Mouse (Mus musculus) forebrain, embryonic 15.5 days (tissue): Measurements from ENCODE around the gene Cnn2. TPM values are rescaled to one million over a fixed set of nuclear protein-coding genes. Genes with fewer than 3 reads are reported as not detected.
A peak's percentile ranks its signal among the peaks of the same experiment; 100 is the strongest.

Experiments used
- ATAC-seq: fragments of 200-750 bp; cut with Nextera tagmentation; replicated peaks from 2 replicates; pipeline ENCODE4 v1.8.0; 2017; ENCODE audit warnings: mild to moderate bottlenecking, moderate TSS enrichment, moderate library complexity
- H3K27ac ChIP-seq: fragments of 300-500 bp; sonication (generic); replicated peaks from 2 replicates; pipeline ENCODE4 v1.5.1; 2015; ENCODE audit warnings: mild to moderate bottlenecking, inconsistent platforms
- H3K27me3 ChIP-seq: fragments of 300-500 bp; sonication (generic); 2 replicates; pipeline ENCODE4 v1.6.1; 2015; ENCODE audit warnings: inconsistent platforms
- H3K36me3 ChIP-seq: fragments of 300-500 bp; sonication (generic); 2 replicates; pipeline ENCODE4 v1.6.1; 2015; ENCODE audit warnings: mild to moderate bottlenecking, inconsistent platforms
- H3K4me1 ChIP-seq: fragments of 300-500 bp; sonication (generic); 2 replicates; pipeline ENCODE4 v1.6.1; 2015; ENCODE audit warnings: inconsistent platforms
- H3K4me2 ChIP-seq: fragments of 300-500 bp; sonication (generic); replicated peaks from 2 replicates; pipeline ENCODE4 v1.6.1; 2015; ENCODE audit warnings: mild to moderate bottlenecking, inconsistent platforms
- H3K4me3 ChIP-seq: fragments of 300-500 bp; sonication (generic); 2 replicates; pipeline ENCODE4 v1.5.1; 2015; ENCODE audit warnings: mild to moderate bottlenecking, inconsistent platforms
- H3K9ac ChIP-seq: fragments of 300-500 bp; sonication (generic); replicated peaks from 2 replicates; pipeline ENCODE4 v1.6.1; 2015; ENCODE audit warnings: mild to moderate bottlenecking, inconsistent platforms
- H3K9me3 ChIP-seq: fragments of 300-500 bp; sonication (generic); 2 replicates; pipeline ENCODE4 v1.6.1; 2016; ENCODE audit warnings: inconsistent platforms
- WGBS: fragments of 180-500 bp; shearing (Covaris S2); methylation state at CpG from one replicate; pipeline ENCODE4 v1.1.7; 2015; ENCODE audit warnings: mixed read lengths; 5-methylcytosine and 5-hydroxymethylcytosine counted together
- polyA plus RNA-seq: library from polyadenylated mRNA; unstranded; fragments of >200 nt; fragmentation: Nextera tagmentation; extraction: Ambion mirVana; gene quantifications from 2 replicates; pipeline ENCODE4 v1.2.1, GENCODE M21; 2015

Cnn2 gene
- polyA plus RNA-seq, 1 experiment from 2014 or later, result 29.1 TPM

DNA sequence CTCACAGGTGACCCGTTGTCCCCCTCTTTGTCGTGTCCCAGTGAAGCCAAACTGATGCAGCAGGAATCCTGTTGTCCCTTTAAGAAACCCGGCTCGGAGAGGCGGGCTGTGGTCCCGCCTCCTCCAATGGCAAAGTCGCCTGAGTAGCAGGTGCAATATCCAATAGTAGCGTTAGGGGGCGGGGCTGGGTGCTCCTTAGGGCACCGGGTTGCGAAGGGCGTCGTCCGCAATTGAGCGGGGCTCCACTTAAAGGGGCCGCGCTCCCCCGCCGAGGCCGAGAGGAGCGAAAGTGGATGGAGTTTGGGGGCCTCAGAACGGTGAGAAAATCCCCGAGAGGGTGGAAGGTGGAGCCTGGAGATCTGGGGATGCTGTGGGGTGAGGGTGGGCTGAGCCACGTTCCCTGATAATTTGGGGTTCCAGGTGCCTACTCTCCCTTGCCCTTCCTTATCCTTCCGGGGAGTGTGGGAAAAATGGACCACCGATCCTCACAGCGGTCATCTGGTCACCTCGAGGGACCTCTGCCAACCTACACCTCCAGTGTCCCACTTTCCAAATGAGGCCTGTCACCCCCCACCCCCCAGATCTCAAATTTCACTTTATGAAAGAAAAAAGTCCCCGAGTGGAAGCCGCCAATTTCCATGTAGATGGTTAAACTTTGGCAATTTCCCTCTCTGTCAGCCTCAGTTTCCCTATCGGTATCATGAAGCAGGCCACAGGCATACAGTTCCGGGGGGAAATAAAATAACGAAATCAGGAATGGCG is 8.1 kb downstream of the Cnn2 start, which contains the start of gene Abca7:
Gene Abca7, plus strand, starts transcription at position 223 of the 762 bp plus-strand sequence.
- Histone ChIP-seq H3K9ac (peak within 1 kb of the TSS; percentile 62), H3K27ac (peak within 1 kb of the TSS; percentile 53), H3K27me3 (no peaks in the 10 kb centered on the region), H3K4me3 (peak within 1 kb of the TSS; percentile 57), H3K4me2 (peak within 1 kb of the TSS; percentile 87), H3K4me1 (peaks cover 16% of the 10 kb centered on the region), H3K9me3 (no peaks in the 10 kb centered on the region), H3K36me3 (no peaks in the 10 kb centered on the region)
- under 1% methylated on average over 34 of the region's 34 CpGs for WGBS
- peak; percentile 85 for ATAC-seq

DNA sequence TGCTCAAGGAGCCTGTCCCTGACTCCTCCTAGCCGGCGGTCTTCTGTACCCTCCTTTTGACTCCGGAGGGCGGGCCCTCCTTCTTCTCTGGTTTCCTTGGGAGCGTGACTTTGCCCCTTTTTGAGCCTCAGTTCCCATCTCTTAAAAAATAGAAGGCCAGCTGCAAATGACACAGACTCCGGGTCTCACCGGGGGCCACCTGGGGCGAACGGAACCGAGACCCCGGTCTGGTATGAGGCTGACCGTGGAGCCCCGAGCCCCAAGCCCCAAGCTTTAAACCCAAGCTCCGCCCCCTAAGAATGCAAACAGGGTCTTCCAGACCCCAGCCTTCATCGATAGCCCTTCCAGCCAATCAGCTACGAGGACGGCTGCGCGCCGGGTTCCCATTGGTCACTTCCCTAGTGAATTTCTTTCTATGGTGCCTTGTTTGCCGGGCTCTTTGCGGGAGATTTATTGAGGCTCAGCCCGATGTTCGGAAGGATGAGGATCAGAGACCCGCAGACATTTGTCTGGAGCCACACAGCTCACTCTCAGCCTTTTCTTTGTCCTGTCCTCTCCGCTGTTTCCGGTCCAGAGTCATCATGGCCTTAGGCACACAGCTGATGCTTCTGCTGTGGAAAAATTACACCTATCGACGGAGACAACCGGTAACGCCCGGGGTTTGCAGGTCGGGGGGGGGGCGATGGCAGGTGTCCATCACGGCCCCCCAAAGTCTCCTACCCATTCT is 8.8 kb downstream of the Cnn2 start:
- Histone ChIP-seq H3K4me3 (peak overlapping the region; percentile 57), H3K36me3 (no peaks in the 10 kb centered on the region), H3K4me1 (peaks cover 16% of the 10 kb centered on the region), H3K27ac (peak overlapping the region; percentile 53), H3K27me3 (peaks cover 6% of the 10 kb centered on the region; the same call in 1 of the 2 replicates), H3K9ac (peak overlapping the region; percentile 62), H3K4me2 (peak overlapping the region; percentile 87), H3K9me3 (no peaks in the 10 kb centered on the region)
- WGBS, result under 1% methylated on average over 34 of the region's 35 CpGs
- peak; percentile 83 for ATAC-seq

DNA sequence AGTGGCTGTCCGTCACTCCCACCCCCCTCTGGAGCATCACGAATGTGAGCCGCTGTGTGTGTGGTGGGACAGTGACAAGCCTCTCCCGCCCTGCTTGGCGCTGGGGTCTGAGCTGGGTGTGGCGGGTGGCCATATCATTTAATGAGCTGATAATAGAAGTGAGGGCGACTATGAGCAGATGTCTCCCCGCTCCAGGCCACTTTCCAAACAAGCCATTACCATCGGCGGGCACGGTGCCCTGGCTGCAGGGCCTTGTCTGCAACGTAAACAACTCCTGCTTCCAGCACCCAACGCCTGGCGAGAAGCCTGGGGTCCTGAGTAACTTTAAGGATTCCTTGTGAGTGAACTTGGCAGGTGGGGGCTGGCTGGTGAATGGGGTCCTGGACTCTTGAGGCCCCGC is 9.4 kb downstream of the Cnn2 start:
- Histone ChIP-seq H3K4me1 (peaks cover 16% of the 10 kb centered on the region), H3K27ac (peak overlapping the region; percentile 53), H3K9me3 (no peaks in the 10 kb centered on the region), H3K4me2 (peak overlapping the region; percentile 87), H3K36me3 (no peaks in the 10 kb centered on the region), H3K9ac (peak overlapping the region; percentile 62), H3K27me3 (peaks cover 9% of the 10 kb centered on the region; the same call in 1 of the 2 replicates), H3K4me3 (peak overlapping the region; percentile 57)
- ATAC-seq, result peak; percentile 41
- 5% methylated on average over 15 of the region's 15 CpGs for WGBS

DNA sequence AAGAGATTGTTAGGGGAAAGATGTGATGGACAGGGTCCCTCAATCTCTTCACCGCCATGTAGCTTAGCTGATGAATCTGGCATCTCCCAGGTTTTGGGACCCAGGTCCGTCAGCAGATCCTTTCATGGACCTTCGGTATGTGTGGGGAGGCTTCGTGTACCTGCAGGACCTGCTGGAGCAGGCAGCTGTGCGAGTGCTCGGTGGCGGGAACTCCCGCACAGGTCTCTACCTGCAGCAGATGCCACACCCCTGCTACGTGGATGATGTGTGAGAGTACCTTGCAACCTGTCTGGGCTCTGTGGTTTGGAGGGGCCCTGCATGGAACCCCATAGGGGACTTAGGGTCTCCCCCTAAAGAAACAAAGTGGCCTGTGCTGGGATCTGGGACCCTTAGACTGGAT is 13.6 kb downstream of the Cnn2 start:
- Histone ChIP-seq H3K9me3 (no peaks in the 10 kb centered on the region), H3K36me3 (no peaks in the 10 kb centered on the region), H3K9ac (no peak overlapping the region), H3K4me1 (peaks cover 11% of the 10 kb centered on the region), H3K4me3 (no peak overlapping the region), H3K27ac (no peak overlapping the region), H3K27me3 (peaks cover 17% of the 10 kb centered on the region; the same call in 1 of the 2 replicates), H3K4me2 (no peak overlapping the region)
- no peak for ATAC-seq
- WGBS, result 77% methylated on average over 9 of the region's 9 CpGs

DNA sequence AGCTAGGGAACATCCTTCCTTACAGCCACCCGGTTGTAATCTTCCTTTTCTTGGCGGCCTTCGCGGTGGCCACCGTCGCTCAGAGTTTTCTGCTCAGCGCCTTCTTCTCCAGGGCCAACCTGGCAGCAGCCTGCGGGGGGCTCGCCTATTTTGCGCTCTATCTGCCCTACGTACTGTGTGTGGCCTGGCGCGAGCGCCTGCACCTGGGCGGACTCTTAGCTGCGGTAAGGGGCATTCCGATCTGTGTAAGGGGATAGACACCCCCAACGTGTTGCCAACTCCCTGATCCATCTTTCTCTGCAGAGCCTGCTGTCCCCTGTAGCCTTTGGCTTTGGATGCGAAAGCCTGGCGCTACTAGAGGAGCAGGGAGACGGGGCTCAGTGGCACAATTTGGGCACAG is 14.4 kb downstream of the Cnn2 start:
- no peak overlapping the region for H3K4me2 ChIP-seq
- ATAC-seq, result no peak
- no peaks in the 10 kb centered on the region for H3K36me3 ChIP-seq
- WGBS, result 21% methylated on average over 21 of the region's 21 CpGs
- H3K9me3 ChIP-seq, result no peaks in the 10 kb centered on the region
- no peak overlapping the region for H3K27ac ChIP-seq
- H3K4me3 ChIP-seq, result no peak overlapping the region
- no peak overlapping the region for H3K9ac ChIP-seq
- H3K27me3 ChIP-seq, result peaks cover 17% of the 10 kb centered on the region; the same call in 1 of the 2 replicates
- H3K4me1 ChIP-seq, result peaks cover 6% of the 10 kb centered on the region

DNA sequence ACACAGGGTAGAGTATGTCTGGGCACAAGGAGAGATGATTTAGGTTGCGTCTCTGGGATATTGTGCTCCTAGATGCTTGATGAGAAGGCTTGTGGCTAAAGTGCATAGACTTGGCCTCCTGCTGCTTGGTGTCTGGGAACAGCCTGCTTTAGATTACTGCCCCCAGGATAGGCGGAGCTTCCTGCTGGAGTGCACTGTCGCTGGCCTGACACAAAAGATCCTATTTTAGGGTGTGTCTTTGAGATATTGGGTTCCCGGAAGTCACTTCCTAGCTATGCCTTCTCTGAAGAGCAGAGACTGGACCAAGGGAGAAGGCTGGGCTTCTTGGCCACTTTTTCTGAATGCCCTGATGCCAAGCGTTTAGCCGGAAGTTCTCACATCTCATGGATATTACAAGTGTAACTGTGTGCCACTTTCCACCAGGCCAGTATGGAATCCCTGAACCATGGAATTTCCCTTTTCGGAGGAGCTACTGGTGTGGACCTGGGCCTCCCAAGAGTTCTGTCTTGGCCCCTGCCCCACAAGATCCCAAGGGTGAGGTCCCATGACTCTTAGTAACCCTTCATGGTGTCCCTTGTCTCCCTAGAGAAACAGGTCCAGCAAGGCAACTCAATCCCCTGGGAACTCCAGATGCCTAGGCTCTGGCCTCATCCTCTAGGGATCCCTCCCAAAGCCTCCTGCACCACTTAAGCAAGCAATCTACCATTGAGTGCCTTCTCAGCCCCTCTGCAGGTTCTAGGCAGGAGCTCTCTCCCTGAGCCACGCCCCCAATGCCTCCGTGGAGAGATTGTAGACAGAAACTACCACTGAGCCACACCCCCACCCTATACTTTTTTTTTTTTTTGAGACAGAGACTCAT is 15.2 kb downstream of the Cnn2 start:
- H3K36me3 ChIP-seq, result no peaks in the 10 kb centered on the region
- H3K9me3 ChIP-seq, result no peaks in the 10 kb centered on the region
- no peak overlapping the region for H3K27ac ChIP-seq
- no peak overlapping the region for H3K4me2 ChIP-seq
- H3K4me1 ChIP-seq, result no peaks in the 10 kb centered on the region
- no peak overlapping the region for H3K4me3 ChIP-seq
- no peak overlapping the region for H3K9ac ChIP-seq
- WGBS, result 67% methylated on average over 9 of the region's 9 CpGs
- no peak for ATAC-seq
- H3K27me3 ChIP-seq, result peaks cover 17% of the 10 kb centered on the region; the same call in 1 of the 2 replicates

DNA sequence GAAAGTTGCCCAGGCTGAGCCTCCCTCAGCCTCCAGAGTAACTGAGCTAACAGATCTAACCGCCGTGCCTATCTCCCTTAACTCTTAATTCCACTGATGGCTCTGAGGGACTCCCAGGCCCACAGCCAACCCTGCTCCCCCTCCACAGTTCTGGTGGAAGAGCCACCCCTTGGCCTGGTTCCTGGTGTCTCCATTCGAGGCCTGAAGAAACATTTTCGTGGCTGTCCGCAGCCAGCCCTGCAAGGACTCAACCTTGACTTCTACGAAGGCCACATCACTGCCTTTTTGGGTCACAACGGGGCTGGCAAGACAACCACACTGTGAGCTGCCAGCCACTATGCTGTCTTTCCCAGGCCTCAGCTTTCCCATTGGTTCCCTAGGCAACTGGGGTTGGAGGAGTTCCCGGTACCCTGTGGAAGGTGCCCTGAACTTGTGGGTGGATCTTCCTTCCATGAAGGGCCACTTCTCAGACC is 15.9 kb downstream of the Cnn2 start:
- Histone ChIP-seq H3K9ac (no peak overlapping the region), H3K27me3 (peaks cover 17% of the 10 kb centered on the region; the same call in 1 of the 2 replicates), H3K4me1 (no peaks in the 10 kb centered on the region), H3K27ac (no peak overlapping the region), H3K36me3 (no peaks in the 10 kb centered on the region), H3K4me2 (no peak overlapping the region), H3K4me3 (no peak overlapping the region), H3K9me3 (no peaks in the 10 kb centered on the region)
- no peak for ATAC-seq
- WGBS, result 90% methylated on average over 8 of the region's 8 CpGs

DNA sequence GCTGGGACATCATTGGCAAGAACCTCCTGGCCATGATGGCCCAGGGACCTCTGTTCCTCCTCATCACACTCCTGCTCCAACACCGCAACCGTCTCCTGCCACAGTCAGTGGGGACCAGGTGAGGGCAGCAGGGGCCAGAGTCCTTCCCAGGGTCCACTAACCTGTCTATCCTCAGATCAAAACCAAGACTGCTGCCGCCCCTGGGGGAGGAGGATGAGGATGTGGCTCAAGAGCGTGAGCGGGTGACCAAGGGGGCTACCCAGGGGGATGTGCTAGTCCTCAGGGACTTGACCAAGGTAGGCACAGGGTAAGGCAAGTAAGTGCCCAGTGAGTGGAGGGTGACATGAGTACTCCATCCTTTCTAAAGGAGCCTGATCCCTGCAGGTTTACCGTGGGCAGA is 23.4 kb downstream of the Cnn2 start:
- no peak overlapping the region for H3K4me3 ChIP-seq
- no peak for ATAC-seq
- peaks cover 10% of the 10 kb centered on the region; the same call in 1 of the 2 replicates for H3K9me3 ChIP-seq
- peaks cover 47% of the 10 kb centered on the region for H3K27me3 ChIP-seq
- no peak overlapping the region for H3K27ac ChIP-seq
- 90% methylated on average over 6 of the region's 6 CpGs for whole genome bisulfite sequencing
- no peaks in the 10 kb centered on the region for H3K4me1 ChIP-seq
- H3K4me2 ChIP-seq, result no peak overlapping the region
- H3K9ac ChIP-seq, result no peak overlapping the region
- H3K36me3 ChIP-seq, result peaks cover 14% of the 10 kb centered on the region; the same call in 1 of the 2 replicates

DNA sequence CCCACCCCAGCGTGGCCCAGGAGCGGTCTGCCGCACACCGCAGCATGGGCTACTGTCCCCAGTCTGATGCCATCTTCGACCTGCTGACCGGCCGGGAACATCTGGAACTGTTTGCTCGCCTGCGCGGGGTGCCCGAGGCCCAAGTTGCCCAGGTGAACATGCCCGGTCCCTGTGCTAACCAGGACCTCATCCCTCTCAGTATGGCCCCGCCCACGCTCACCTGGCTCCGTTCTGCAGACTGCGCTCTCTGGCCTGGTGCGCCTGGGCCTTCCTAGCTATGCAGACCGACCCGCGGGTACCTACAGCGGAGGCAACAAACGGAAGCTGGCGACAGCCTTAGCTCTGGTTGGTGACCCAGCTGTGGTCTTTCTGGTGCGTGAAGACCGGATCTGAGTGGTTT is 25.2 kb downstream of the Cnn2 start:
- no peak for ATAC-seq
- H3K27ac ChIP-seq, result no peak overlapping the region
- no peak overlapping the region for H3K4me3 ChIP-seq
- peaks cover 10% of the 10 kb centered on the region; the same call in 1 of the 2 replicates for H3K9me3 ChIP-seq
- H3K9ac ChIP-seq, result no peak overlapping the region
- peaks cover 14% of the 10 kb centered on the region; the same call in 1 of the 2 replicates for H3K36me3 ChIP-seq
- peaks cover 54% of the 10 kb centered on the region for H3K27me3 ChIP-seq
- no peaks in the 10 kb centered on the region for H3K4me1 ChIP-seq
- H3K4me2 ChIP-seq, result no peak overlapping the region
- 31% methylated on average over 25 of the region's 25 CpGs for WGBS

DNA sequence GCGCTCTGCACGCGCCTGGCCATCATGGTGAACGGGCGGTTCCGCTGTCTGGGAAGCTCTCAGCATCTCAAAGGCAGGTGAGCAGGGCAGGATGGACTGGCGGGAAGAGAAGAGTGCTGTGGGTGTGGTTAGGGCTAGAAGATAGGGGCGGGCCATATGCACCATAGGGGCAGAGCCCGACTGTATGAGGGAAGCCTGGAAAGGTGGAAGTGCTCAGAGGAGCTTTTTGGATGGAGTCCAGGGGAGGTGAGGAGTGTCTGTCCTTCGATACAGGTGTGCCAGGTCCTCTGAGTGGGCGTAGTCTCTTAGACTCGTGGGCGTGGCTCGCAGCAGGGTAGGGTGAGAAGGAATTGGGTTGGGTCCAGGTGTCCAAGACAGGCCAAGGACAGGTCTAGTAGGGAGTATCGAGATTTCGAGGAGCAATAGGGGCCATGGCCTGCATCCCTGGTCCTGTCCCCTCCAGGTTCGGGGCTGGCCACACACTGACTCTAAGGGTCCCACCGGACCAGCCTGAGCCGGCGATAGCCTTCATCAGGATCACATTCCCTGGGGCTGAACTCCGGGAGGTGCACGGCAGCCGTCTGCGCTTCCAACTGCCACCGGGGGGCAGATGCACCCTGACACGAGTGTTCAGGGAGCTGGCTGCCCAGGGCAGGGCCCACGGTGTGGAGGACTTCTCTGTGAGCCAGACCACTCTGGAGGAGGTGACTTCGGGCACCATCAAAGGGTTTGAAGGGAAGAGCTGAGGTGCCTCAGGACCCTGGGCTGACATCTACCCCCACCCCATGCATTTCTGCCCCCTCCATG is 26.3 kb downstream of the Cnn2 start:
- WGBS, result 21% methylated on average over 28 of the region's 28 CpGs

DNA sequence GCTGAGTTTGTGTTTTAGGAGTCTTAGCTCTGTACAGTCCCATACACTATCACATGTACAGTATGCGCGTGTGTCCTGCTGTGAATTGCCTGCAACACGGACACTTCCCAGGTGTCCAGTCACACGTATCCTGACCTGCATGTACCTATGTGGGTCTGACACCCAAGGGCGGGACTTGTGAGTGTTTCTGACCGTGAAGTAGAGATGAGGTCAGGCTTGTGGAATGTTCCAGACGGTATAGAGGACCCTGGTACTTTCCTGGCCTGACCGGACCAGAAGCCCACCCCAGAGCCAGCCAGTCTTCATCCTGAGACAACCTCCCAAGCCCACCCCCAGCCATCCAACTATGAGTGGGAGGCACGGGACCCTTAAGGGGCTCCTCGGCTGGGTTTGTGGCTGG is 27.2 kb downstream of the Cnn2 start:
- peaks cover 6% of the 10 kb centered on the region; the same call in 1 of the 2 replicates for H3K36me3 ChIP-seq
- 78% methylated on average over 10 of the region's 10 CpGs for WGBS
- H3K9ac ChIP-seq, result no peak overlapping the region
- H3K4me3 ChIP-seq, result no peak overlapping the region
- no peak overlapping the region for H3K27ac ChIP-seq
- H3K9me3 ChIP-seq, result peaks cover 9% of the 10 kb centered on the region; the same call in 1 of the 2 replicates
- H3K27me3 ChIP-seq, result peaks cover 70% of the 10 kb centered on the region
- H3K4me1 ChIP-seq, result no peaks in the 10 kb centered on the region
- H3K4me2 ChIP-seq, result no peak overlapping the region
- no peak for ATAC-seq

More for the DNA sequence above, 26.3 kb downstream of the Cnn2 start:
- Histone ChIP-seq H3K4me2 (no peak overlapping the region), H3K4me3 (no peak overlapping the region), H3K36me3 (peaks cover 13% of the 10 kb centered on the region; the same call in 1 of the 2 replicates), H3K4me1 (no peaks in the 10 kb centered on the region), H3K27me3 (peaks cover 64% of the 10 kb centered on the region), H3K9ac (no peak overlapping the region), H3K27ac (no peak overlapping the region), H3K9me3 (peaks cover 10% of the 10 kb centered on the region; the same call in 1 of the 2 replicates)
- no peak for ATAC-seq
